Mouse (Mus musculus): ENCODE data around the gene Ppp4r3a.

The Ppp4r3a gene

GRCm38 (mm10) chr12:101013078-101013665, 70.3 kb downstream of the Ppp4r3a start:
- DNase-seq (ENCODE audit: low spot score in 2 of 2) = no peak

GRCm38 (mm10) chr12:101012197-101013077, 71.1 kb downstream of the Ppp4r3a start:
- no peak for DNase-seq (ENCODE audit: low spot score in 2 of 2)

GRCm38 (mm10) chr12:101011017-101011416, 72.5 kb downstream of the Ppp4r3a start:
- peak; percentile 59 to 70 for DNase-seq (ENCODE audit: low spot score in 2 of 2)

- no peak for DNase-seq (ENCODE audit: low spot score in 2 of 2)
Measured at GRCm38 (mm10) chr12:101010148-101010920, 73.2 kb downstream of the Ppp4r3a start.

GRCm38 (mm10) chr12:101009225-101009624, 74.3 kb downstream of the Ppp4r3a start:
- DNase-seq (ENCODE audit: low spot score in 2 of 2) = no peak

GRCm38 (mm10) chr12:101008648-101009047, 74.9 kb downstream of the Ppp4r3a start:
- DNase-seq (ENCODE audit: low spot score in 2 of 2) = no peak

GRCm38 (mm10) chr12:101007968-101008481, 75.5 kb downstream of the Ppp4r3a start:
- DNase-seq (ENCODE audit: low spot score in 2 of 2) = peak; percentile 50 to 51

- DNase-seq (ENCODE audit: low spot score in 2 of 2) = no peak
Measured at GRCm38 (mm10) chr12:101007427-101007826, 76.1 kb downstream of the Ppp4r3a start.

GRCm38 (mm10) chr12:101005665-101006420, 77.7 kb downstream of the Ppp4r3a start:
- DNase-seq (ENCODE audit: low spot score in 2 of 2) = peak; percentile 81 to 84

GRCm38 (mm10) chr12:101004982-101005381, 78.5 kb downstream of the Ppp4r3a start:
- no peak for DNase-seq (ENCODE audit: low spot score in 2 of 2)

GRCm38 (mm10) chr12:101002801-101003513, 80.5 kb downstream of the Ppp4r3a start:
- no peak for DNase-seq (ENCODE audit: low spot score in 2 of 2)

- no peak for DNase-seq (ENCODE audit: low spot score in 2 of 2)
Measured at GRCm38 (mm10) chr12:100999061-100999954, 84.2 kb downstream of the Ppp4r3a start.

GRCm38 (mm10) chr12:100998564-100998962, 84.9 kb downstream of the Ppp4r3a start:
- no peak for DNase-seq (ENCODE audit: low spot score in 2 of 2)

GRCm38 (mm10) chr12:100997830-100998563, 85.5 kb downstream of the Ppp4r3a start:
- DNase-seq (ENCODE audit: low spot score in 2 of 2) = no peak

- no peak for DNase-seq (ENCODE audit: low spot score in 2 of 2)
Measured at GRCm38 (mm10) chr12:100996378-100996898, 87.1 kb downstream of the Ppp4r3a start.

GRCm38 (mm10) chr12:100995607-100996377, 87.7 kb downstream of the Ppp4r3a start:
- DNase-seq (ENCODE audit: low spot score in 2 of 2) = no peak

GRCm38 (mm10) chr12:100994140-100995015, 89.1 kb downstream of the Ppp4r3a start:
- DNase-seq (ENCODE audit: low spot score in 2 of 2) = peak in 1 of 2 experiments; percentile 44

Data from spleen, postnatal 36 days (tissue).